Mouse (Mus musculus) embryo, embryonic 10 days (tissue): ENCODE data around the gene Vwa5b1.

Source experiments
- DNase-seq: peaks from one replicate; pipeline ENCODE4 v3.0.0-alpha.2; 2015; ENCODE audit warnings: low spot score

Vwa5b1 gene

DNA sequence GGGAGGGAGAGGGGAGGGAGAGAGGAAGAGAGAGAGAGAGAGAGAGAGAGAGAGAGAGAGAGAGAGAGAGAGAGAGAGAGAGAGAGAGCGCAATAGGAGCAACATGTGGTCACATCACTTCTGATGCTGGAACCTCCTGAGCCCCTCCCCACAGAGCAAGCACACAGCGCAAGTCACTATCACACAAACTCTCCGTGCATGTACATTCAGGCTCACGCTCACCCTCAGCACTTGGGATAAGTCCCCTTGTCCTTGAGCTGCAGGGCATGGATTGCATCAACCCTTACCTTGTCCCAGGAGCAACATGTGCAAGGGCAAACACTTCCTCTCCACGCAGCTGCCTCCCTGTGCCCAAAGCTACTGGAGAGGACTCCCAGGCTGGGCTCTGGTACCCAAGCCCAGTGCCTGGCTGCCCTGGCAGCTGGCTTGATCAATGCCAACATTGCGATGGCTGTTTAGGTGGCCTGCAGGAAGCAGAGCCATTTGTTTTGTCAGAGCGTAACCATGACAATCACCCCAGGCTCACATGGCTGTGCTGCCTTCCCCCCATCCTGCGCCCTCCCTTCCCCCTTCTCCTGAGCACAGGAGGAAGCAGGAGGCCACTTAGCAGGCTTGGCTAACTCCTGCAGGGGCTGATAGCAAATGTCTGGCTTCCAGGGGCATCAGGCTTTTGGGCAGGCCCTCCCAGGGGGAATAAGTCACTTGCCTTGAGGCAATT is at the start of gene Vwa5b1:
TSS of gene Vwa5b1 (minus strand) at position 457 of the 718 bp plus-strand sequence.
- DNase-seq: peak; percentile 70

DNA sequence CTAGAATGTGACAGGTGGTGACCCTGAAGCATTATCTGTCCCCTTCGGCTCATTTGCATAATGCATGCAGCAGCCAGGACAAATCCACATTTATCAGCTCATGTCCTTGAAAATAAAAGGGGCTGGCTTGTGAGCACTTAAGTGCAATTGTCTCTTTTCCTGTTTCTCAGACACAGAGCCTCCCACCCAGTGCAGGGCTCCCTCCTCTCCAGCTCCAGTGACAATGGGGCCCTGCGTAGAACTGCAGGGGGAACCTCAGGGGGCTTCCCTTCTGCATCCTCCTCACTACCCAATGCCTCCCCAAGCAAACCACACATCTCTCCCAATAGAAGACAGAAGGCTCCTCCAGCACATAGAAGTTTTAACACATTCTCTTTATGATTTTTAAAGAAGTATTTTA is 47.1 kb upstream of the Vwa5b1 start:
- DNase-seq: no peak

DNA sequence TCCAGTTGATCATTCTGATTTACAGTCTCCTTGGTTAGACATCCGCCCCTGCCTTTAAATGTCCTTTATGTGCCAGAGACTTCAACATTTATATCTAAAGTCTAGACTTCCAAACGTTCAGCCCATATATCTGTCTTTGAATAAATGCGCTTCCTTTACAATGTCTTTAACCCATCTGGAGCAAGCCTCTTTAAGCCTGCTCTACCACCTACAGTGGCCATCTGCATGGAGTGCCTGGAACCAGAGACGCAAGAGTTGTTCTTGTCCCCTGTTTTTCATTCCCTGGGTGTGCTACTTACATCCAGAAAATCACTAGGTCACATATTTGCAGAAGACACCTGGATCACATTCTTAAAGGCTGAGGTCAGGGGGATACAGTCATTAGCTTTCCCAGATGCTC is 44.4 kb upstream of the Vwa5b1 start:
- DNase-seq: no peak

DNA sequence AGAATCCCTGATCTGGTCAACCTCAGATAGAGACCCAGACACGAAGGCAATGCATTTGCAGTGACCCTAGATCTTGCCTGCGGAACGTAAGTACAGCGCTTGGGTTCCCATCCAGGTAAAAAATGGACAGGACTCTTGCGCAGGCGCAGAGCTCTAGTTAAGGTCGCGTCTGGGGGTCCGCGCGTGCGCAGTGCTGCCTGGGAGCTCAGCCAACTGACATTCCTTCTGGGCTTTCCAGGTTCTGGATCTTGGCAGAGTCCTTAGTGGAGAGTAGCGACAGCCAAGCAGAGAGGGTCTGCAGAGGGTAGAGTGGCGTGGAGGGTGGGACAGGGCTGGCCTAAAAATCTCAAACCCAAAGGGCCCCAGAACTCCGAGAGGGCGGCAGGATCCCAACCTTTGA is 41.9 kb upstream of the Vwa5b1 start:
- DNase-seq: peak; percentile 58

DNA sequence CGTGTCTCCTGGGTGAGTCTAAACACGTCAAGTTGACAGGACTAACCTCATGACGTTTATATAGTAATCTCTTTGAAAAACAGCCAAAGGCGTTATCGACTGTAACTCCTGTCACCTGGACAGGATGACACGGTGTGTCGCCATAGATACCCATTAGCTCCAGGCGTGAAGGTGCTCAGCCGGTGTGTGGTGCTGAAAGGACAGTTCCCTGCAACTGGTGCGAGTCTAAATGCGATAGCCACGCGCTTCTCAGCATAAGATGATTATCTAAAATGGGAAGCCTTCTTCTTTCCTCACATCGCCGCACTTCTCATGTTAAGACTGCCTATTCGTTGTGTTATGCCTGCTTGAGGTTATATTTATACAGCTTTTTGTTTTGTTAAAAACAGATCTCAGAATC is 40.8 kb upstream of the Vwa5b1 start:
- DNase-seq: peak; percentile 87

DNA sequence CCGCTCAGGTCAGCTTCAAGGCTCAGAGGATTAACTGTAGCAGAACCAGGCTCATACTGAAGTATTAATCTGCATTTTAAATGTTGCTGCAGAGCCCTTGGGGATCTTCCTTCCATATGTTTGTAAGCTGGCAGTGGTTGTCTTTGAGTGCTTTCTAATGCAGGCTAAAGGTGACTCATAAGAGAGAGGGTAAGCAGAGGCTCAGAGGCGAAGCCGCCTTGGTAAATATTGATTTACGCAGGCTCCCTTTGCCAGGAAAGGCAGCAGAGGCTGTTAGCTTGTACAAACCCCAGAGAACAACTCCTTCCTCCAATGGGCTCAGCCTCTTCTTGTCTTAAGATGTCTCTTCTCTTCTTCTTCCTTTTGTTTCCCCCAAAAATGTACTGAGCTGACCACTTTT is 36.5 kb upstream of the Vwa5b1 start:
- no peak for DNase-seq

DNA sequence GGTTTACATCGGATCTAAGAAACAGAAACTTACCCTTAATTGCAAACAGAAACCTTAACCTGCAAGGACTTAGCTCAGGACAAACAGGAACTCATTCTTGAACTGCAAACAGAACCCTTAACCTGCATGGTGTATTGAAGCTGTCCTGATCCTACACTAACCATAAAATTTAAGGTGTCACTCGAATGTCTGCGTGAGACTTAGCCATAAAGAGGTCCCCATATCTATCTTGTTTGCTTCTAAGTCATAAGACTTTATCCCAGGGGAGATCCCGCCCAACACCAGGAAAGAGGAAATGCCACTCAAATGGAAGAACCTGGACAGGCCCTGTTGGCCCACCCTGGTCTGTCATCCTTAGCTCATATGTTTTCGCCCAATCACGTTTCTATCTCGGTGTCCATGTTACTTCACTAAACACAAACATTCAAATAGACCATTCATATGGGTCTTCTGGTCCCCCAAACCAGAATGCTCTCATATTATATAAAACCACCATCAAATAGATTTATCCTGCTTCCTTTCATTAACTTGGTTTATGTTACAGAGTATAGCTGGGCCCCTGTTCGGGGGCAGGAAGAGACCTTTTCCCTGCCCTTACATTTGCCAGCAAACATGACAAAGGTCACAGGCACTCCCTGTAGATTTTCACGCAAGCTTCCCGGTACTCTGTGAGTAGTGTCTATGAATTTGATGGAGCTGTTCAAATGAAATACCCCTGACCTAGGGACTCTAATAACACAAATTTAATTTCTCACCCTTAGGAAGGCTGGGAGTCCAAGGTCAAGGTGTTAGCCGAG is 34.6 kb upstream of the Vwa5b1 start:
- DNase-seq: no peak

DNA sequence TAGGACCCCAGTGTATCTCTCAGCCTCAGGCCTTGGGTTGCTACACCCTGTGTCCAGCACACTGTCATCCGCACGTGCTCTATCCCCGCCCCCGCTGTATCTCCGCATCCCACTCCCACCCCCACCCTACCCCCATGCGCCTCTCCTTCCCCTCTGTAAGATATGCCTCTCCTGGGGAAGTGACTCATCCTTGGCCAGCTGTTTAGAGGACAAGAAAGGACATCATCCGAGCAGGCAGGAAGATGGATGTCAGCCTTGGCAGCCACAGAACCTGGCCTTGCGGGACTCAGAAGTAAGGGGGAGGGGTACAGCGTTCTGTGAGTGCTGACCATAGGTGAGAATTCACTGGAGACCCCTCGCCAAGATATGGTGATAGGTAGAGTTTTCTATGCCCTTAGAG is 30.8 kb upstream of the Vwa5b1 start:
- no peak for DNase-seq

DNA sequence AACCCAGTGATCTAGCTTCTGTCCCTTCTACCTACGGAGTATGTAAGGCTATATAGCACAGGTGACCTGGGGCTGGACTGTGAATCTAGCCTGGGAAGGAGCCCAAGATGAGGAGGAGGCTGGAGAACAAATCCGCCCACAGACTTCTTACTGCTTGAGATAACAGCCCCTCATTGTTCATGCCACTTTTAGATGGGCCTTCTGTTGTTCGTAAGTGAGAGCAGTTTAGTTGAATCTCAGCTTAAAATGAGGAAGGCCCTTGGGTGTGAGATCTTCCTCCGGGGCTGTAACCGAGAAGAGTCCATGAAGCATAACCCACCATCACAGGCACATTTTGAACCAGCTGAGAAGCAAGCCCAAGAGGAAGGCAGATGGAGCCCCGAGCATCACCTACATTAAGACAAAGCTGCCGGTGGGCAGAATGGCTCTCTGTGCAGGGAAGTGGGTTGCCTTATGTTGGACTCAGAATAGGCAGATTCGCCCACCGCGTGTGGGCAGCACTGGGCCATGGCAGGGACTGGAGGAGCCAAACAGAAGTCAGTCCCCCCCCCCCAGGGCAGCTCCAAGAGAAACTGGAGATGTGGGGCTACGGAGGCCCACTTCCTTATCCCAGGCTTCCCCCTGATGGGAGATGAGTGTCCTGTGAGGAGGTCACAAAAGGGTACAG is 24.4 kb upstream of the Vwa5b1 start:
- no peak for DNase-seq

DNA sequence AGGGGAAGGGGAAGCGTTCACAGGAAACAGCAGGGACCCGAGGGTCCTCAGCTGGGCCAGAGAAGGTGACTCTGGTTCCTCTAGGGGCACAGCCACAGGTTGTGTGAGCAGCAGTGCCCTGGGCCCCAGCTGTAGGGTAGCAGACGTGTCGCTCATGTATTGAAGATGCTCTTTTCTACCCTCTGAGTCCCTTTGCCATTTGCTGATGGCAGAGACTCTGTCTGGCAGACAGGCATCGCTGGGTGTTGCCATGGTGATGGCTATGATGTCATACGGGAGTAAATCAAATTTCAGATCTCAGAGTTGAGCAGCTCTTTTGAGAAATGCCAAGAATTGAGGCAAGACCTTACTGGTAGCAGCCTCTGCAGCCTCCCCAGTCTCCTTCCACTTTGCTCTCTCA is 17.4 kb upstream of the Vwa5b1 start:
- DNase-seq: peak; percentile 57

DNA sequence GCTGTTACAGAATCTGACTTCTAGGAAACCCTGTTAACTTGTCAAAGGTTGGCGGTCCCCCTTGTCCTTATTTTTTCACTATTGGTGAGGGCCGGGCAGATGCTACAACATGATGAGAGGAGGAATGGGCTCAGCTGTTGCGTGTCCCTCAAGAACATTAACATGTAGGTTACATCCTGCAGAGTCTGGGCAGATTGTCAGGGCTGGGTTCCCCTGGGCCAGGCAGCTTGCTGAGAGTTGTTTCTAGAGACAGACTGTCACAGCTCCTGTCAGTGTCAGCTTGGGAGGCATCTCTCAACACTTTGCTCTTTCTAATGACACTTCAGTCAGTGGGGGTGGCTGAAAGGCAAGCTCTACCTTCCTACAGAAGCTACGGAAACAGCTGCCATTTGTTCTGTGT is 16.2 kb upstream of the Vwa5b1 start:
- no peak for DNase-seq

DNA sequence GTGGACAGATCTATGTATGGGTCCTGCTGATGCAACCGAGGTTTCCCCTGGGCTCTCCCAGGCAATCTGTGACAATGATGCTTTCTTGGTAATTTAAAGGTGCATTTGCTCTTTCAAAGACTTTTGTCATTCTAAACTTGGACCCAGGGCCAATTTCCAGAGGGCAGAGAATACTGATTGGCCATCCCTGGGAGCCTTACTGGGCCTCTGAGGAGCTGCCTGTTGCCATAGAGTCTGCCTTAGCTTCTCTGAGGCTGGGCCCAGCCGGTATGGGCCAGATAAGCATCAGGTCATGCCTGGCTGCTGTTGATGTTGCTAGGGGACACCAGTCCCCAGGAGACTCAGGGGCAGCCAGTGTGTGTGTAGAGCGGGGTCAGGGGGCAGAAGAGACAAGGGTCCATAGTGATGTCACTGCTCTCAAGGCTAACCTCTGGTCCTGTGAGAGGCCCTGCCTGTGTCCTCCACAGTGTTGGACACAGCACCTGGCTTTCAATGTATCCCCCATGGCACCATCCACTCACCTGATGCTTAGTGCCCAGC is 12.5 kb upstream of the Vwa5b1 start:
- DNase-seq: peak; percentile 49

DNA sequence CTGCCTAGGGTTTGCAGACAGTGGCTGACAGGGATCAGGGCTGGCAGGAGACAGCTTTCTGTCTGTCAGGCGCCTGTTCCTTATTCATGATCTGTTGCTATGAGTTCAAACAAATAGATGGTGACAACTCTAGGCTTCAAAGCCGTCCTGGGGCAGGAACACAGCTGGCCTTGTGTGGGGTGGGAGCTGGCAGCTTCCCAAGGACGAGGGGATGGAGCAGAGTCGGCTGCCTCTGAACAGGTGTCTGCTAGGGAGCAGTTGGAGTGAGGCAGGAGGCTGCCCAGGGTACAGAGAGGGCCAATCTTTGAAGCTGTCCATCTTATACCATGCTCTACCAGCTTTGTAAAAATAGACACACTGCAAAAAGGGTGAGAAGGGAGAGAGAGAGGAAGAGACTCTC is 6.6 kb upstream of the Vwa5b1 start:
- DNase-seq: no peak

DNA sequence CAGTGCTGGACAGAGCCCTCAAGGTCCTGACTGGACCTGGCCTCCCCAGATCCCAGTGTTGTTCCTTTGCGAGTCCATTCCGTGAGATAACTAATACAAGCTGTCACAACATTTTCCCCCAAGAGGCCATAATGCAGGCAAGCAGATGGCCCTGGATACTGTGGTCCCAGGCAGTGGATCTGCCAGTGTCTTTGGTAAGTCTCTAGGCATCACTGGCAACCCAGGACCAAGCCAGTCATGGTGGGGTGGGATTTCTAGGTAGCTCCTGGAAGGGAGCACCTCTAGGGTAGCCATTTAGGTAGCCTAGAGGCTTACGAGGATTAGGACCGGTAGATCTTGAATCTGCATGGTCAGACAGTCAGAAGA is 445 bp upstream of the Vwa5b1 start:
- DNase-seq: no peak

DNA sequence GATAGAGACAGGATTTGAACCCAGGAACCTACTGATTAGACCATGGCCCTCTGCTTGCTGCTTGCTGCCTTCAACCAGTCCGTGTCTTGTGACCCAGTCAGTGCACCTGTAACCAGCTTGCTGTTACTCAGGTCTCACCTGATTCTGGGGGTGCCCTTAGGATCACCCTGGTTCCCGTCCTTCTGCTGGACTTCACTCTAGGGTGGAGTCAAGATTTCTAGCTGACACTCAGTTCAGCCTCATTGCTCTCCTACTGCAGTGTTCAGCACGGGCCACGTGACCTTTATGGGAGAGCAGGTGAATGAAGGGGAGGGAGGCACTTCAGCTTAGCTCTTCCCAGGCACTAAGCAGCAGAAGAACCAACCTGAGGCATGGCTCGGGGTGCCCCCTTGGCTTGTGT is 7.4 kb downstream of the Vwa5b1 start:
- no peak for DNase-seq

DNA sequence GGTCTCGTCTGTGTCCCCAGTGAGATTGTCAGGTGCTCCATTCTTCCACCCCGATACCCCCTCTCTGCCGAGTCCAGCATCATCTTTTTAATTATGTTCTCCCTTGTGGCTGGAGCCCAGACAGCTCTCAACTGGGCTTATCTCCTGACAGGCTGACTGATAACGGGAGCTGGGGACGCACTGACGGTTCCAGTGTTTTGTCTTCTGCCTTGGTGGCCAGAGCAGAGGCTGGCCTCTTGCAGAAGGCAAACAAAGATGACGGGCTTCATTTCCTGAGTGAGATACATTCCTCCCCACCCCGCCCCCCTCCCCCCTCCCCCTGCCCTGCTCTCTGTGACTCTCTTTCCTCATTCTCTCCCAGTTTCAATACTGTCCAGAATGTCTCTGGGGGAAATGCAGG is 21.2 kb downstream of the Vwa5b1 start:
- DNase-seq: peak; percentile 31

DNA sequence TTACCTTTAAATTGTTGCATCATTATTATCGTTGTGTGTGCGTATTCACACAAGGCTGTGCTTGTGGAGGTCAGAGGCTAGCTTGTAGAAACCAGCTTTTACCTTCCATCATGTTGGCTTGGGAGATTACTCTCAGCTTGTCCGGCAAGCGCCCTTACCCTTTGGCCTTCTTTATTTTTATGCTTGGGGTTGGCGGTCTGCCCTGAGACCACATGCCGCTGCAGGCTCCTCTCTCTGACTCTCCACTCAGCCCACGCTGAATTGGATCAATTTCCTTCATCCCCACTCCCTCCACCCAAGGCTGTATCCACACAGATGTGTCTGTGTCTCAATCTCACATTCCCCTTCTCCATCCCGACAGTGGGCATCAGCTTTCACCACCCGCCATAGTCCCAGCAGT is 33.8 kb downstream of the Vwa5b1 start:
- DNase-seq: no peak

DNA sequence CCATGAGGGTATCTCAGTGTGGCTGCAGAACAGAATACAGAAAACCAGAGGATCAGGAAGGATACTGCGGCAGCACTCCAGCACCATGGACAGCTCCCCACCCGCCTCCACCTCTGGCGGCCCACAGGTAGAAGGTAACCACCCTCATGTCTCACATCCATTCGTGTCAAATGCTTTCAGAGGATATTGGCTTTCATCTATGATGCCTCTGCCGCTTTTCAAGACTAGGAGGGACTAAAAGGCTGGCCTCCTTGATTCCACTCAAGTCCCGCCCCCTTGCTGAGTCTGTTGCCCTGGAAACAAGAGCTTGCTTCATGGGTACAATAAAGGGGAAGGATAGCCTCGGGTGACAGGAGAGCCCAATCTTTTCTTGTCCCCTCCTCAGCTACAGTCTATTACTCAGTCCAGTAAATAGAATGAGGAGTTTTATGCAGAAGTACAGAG is 37.8 kb downstream of the Vwa5b1 start:
- DNase-seq: peak; percentile 72

DNA sequence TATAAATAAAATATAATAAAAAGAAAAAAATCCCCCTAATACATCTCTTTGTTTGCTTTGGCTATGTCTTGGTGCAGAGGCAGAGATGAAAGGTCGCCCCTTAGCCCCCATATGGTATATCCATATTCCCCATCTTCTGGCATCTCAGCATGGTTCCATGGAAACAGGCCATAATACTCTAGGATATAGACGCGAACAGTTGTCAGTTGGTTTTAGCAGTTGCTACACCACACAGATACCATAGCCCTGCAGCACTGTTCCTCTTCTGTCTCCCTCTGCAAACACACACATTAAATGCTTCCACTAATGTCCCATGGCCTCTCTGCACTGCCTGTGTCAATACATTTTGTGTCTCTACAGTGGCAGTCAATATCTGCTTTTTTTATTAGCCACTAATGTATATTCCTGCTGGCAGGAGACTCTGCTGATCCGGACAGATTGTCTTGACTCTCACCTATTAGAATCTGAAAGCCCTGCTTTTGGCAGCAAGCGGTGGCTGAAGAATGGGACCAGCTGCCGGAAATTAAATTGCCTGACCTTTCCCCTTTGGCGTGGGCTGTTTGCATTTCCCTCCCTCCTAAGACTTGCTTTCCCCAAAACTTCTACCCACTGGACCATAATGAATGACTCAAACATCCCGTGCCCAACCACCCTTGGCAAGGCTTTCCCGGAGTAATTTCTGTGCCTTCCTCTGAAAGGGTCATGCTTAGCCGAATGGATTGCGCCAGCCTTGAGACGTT is 39.1 kb downstream of the Vwa5b1 start:
- peak; percentile 33 for DNase-seq

DNA sequence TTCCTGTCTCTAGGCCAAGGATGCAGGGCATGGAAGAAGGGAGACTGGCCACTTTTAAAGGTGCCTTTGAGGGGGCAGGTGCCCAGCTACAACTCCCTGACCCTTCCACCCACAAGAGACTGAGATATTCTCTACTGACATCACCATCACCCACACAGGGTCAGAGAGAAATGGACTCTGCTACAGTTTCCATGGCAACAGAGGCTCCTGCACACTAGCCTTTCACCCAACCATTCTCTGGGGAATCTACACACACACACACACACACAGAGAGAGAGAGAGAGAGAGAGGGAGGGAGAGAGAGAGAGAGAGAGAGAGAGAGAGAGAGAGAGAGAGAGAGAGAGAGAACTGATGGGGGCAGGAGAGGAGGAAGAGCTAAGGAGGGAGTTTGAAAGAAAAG is 50.7 kb downstream of the Vwa5b1 start:
- DNase-seq: no peak

DNA sequence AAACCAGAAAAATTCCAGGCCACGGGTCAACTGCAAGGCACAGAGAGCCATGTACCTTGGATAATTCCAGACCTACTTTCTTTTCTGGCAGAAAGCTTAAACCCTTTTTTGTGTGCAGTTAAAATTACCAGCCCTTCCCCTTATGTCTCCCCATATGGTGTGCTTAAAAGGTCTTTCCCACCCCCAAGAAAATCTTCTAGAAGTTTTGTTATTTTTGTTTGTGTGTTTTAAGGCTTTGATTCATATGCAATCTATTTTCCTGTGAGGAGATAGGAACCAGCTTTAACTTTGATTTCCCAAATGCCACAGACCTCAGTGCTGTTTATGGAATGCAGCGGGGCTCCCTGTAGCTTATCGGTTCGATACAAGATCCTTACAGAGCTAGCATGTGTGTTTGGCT is 53.2 kb downstream of the Vwa5b1 start:
- DNase-seq: no peak

DNA sequence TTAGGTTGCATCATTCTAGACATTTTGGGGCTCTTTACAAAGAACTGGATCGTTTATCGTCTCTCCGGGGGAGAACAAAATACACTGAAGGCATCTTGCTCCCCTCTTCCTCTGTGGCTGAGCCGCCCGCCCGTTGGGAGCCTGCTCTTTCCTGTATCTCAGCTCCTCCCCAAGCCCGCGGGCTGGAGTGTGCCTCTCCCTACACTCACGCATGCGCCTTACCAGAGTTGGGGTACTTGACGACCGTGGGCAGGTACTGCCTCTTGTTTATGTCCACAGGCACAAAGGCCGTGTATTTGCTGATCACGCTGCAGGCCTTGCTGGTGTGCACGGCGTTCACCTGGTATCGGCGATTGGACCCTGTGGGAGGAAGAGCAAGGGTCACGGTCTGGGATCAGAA is 57.3 kb downstream of the Vwa5b1 start:
- DNase-seq: no peak
